In the genomic region with DNA sequence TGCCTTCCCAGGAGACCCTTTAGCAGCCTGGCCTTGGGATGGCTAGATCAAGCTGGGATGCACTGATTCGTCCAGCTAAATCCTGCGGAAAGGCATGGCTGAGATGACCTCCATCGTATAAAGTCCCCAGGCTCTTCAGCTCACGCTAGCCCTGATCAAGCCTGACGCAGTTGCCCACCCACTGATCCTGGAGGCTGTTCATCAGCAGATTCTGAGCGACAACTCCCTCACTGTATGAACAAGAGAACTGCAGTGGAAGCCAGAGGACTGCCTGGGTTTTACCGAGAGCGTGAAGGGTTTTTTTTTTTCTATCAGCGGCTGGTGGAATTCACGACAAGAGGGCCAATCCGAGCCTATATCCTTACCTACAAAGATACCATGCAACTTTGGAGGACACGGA, we compare ENCODE assay signal across 23 mouse cellular contexts. TPM values are rescaled to one million over a fixed set of nuclear protein-coding genes. Genes with fewer than 3 reads are reported as not detected.
"Had no signal": no experiment of that assay in that cellular context is flagged by ENCODE, and none has a peak within 500 bp of the region (broad histone marks: within the 10 kb centered on the region; RNA-seq: fewer than 3 reads in every experiment).

No protein-coding gene starts in this region.

- H3K9me3 ChIP-seq: limb, embryonic 10.5 days; limb, embryonic 13.5 days; liver, embryonic 12.5 days; liver, embryonic 15.5 days; neural tube, embryonic 15.5 days had no signal

- H3K9ac ChIP-seq: limb, embryonic 13.5 days; liver, embryonic 12.5 days; liver, embryonic 15.5 days; neural tube, embryonic 15.5 days had no signal

- H3K4me2 ChIP-seq: limb, embryonic 13.5 days; liver, embryonic 12.5 days; liver, embryonic 15.5 days had no signal

- H3K4me1 ChIP-seq: limb, embryonic 10.5 days; limb, embryonic 13.5 days; liver, embryonic 12.5 days; liver, embryonic 15.5 days had no signal

- H3K27ac ChIP-seq: kidney, postnatal 0 days; layer of hippocampus, adult 2 months; limb, embryonic 10.5 days; limb, embryonic 13.5 days; liver, embryonic 12.5 days; liver, embryonic 15.5 days; macrophage; neural tube, embryonic 15.5 days; stomach, postnatal 0 days had no signal

- H3K27me3 ChIP-seq: neural tube, embryonic 15.5 days had no signal

- ATAC-seq: intestine, postnatal 0 days; liver, embryonic 12.5 days; midbrain, embryonic 16.5 days had no signal

- DNase-seq: kidney, adult 2 months; kidney, postnatal 25 days; layer of hippocampus, adult 9-11 months; liver; lung, adult 2 months; lung, postnatal 14 days; right cerebral cortex, adult 18-20 months; right cerebral cortex, postnatal 14 days; right cerebral cortex, postnatal 4 days; thymus, adult 2 months; thymus, postnatal 14 days had no signal

- H3K4me3 ChIP-seq: layer of hippocampus, adult 2 months; limb, embryonic 10.5 days; limb, embryonic 13.5 days; liver, embryonic 12.5 days; liver, embryonic 15.5 days; myocyte; neural tube, embryonic 15.5 days had no signal

- H3K36me3 ChIP-seq: limb, embryonic 10.5 days; limb, embryonic 13.5 days; liver, embryonic 12.5 days; liver, embryonic 15.5 days; neural tube, embryonic 15.5 days had no signal

RNA-seq across cellular contexts. Expression of a gene that starts 35.3 kb away (rescaled TPM):
- polyA plus RNA-seq: macrophage had no signal
